ENCODE assay signal across 20 mouse cellular contexts in the genomic region with DNA sequence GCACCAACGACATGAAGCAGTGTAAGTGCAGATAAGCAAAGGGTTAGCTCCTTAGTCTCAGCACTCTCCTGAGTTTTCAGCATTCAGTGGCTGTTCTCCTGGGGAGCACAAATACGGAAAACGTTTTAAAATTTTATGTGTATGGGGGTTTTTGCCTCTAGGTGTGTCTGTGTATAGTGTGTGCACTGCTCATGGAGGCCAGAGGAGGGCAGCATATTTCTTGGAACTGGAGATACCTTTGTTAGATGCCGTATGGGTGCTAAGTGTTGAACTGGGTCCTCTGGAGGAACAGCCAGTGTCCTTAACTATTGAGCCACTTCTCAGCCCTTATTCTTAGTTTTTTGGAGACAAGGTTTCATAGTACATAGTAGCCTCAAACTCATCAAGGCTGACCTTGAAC. TPM values are rescaled to one million over a fixed set of nuclear protein-coding genes. Genes with fewer than 3 reads are reported as not detected.
DNase-seq lines count a peak whose midpoint lies in the region; ATAC-seq and TF ChIP-seq lines count a peak whose summit lies in the region.
"Had no signal": no experiment of that assay in that cellular context is flagged by ENCODE, and none has a peak within 500 bp of the region (broad histone marks: within the 10 kb centered on the region; RNA-seq: fewer than 3 reads in every experiment).

No protein-coding gene starts in this region.

- no peak overlapping the region for H3K4me3 ChIP-seq in kidney, adult 2 months (ENCODE audit: insufficient read depth, low read depth, low read length)
- H3K4me3 ChIP-seq in midbrain, postnatal 0 days (ENCODE audit: low read depth, low read length): no peak overlapping the region
- no peak overlapping the region for H3K4me3 ChIP-seq in midbrain, embryonic 15.5 days
- no peak overlapping the region for H3K4me3 ChIP-seq in midbrain, embryonic 13.5 days (replicated peaks)
- H3K4me3 ChIP-seq: forebrain, embryonic 10.5 days; hindbrain, embryonic 15.5 days; liver, embryonic 15.5 days had no signal

- peaks cover 22% of the 10 kb centered on the region for H3K4me1 ChIP-seq in kidney, adult 2 months (ENCODE audit: control insufficient read depth, insufficient read depth, low read length)
- H3K4me1 ChIP-seq in midbrain, postnatal 0 days (ENCODE audit: insufficient read depth, low read length): no peaks in the 10 kb centered on the region
- H3K4me1 ChIP-seq in midbrain, embryonic 15.5 days: peaks cover 8% of the 10 kb centered on the region; the same call in 1 of the 2 replicates
- peaks cover 33% of the 10 kb centered on the region for H3K4me1 ChIP-seq in midbrain, embryonic 13.5 days (replicated peaks)

- H3K4me2 ChIP-seq in midbrain, postnatal 0 days (ENCODE audit: low read depth, low read length, poor library complexity, severe bottlenecking): no peak overlapping the region
- H3K4me2 ChIP-seq in midbrain, embryonic 15.5 days: no peak overlapping the region
- no peak overlapping the region for H3K4me2 ChIP-seq in midbrain, embryonic 13.5 days (replicated peaks)
- H3K4me2 ChIP-seq: hindbrain, embryonic 15.5 days; liver, embryonic 15.5 days had no signal

- no peaks in the 10 kb centered on the region for H3K9me3 ChIP-seq in midbrain, postnatal 0 days (ENCODE audit: low read length)
- H3K9me3 ChIP-seq in midbrain, embryonic 15.5 days: no peaks in the 10 kb centered on the region
- H3K9me3 ChIP-seq in midbrain, embryonic 13.5 days: no peaks in the 10 kb centered on the region
- H3K9me3 ChIP-seq: hindbrain, embryonic 15.5 days; liver, embryonic 15.5 days had no signal

- no peak overlapping the region for H3K9ac ChIP-seq in midbrain, postnatal 0 days (replicated peaks; ENCODE audit: low read length, poor library complexity, severe bottlenecking)
- H3K9ac ChIP-seq in midbrain, embryonic 15.5 days: no peak overlapping the region
- H3K9ac ChIP-seq in midbrain, embryonic 13.5 days (replicated peaks): no peak overlapping the region
- H3K9ac ChIP-seq: hindbrain, embryonic 15.5 days; liver, embryonic 15.5 days had no signal

- H3K27ac ChIP-seq in kidney, adult 2 months (ENCODE audit: insufficient read depth, low read depth, low read length): no peak overlapping the region
- H3K27ac ChIP-seq in midbrain, postnatal 0 days (ENCODE audit: low read depth, low read length): no peak overlapping the region
- H3K27ac ChIP-seq in midbrain, embryonic 15.5 days: no peak overlapping the region
- no peak overlapping the region for H3K27ac ChIP-seq in midbrain, embryonic 13.5 days
- H3K27ac ChIP-seq: forebrain, embryonic 10.5 days; hindbrain, embryonic 15.5 days; liver, embryonic 15.5 days had no signal

- H3K27me3 ChIP-seq in kidney, adult 2 months (replicated peaks; ENCODE audit: control insufficient read depth, insufficient read depth, low read length): no peaks in the 10 kb centered on the region
- H3K27me3 ChIP-seq in midbrain, postnatal 0 days (ENCODE audit: insufficient read depth, low read length): no peaks in the 10 kb centered on the region
- no peaks in the 10 kb centered on the region for H3K27me3 ChIP-seq in midbrain, embryonic 15.5 days (replicated peaks)
- no peaks in the 10 kb centered on the region for H3K27me3 ChIP-seq in midbrain, embryonic 13.5 days
- H3K27me3 ChIP-seq: hindbrain, embryonic 15.5 days; liver, embryonic 15.5 days had no signal

- ATAC-seq in midbrain, postnatal 0 days (ENCODE audit: low FRiP score): no peak
- ATAC-seq in midbrain, embryonic 15.5 days (replicated peaks): no peak
- ATAC-seq in midbrain, embryonic 13.5 days: no peak
- ATAC-seq: activated CD4-positive, CD25-positive, alpha-beta regulatory T cell, adult 4 months had no signal

- DNase-seq in kidney, adult 2 months: no peak
- DNase-seq in kidney, adult 11 months: no peak
- no peak for DNase-seq in midbrain, postnatal 0 days (ENCODE audit: low spot score)
- DNase-seq in R1 (ENCODE audit: low read depth, low spot score): peak; percentile 68
- DNase-seq in adrenal gland, adult 2 months: no peak
- DNase-seq: adrenal gland, postnatal 14 days; cerebellum, adult 11 months; cerebellum, postnatal 36 days; heart, adult 11 months; heart, postnatal 36 days; kidney, adult 8-10 months; kidney, postnatal 25 days; right cerebral cortex, postnatal 4 days had no signal

- TF ChIP-seq CTCF in kidney, adult 2 months (conservative IDR thresholded peaks at IDR 0.05; ENCODE audit: insufficient read depth, insufficient read length, low read depth, low read length): 0 out of 2 replicates have a peak, but pooled peaks have one; percentile 11
- TF ChIP-seq CTCF in midbrain, postnatal 0 days (IDR thresholded peaks at IDR 0.05): peak; percentile 32; the same call in 1 of the 2 replicates

- no peak for TF ChIP-seq POLR2A in kidney, adult 2 months (IDR thresholded peaks at IDR 0.05; ENCODE audit: low read depth, low read length)

- no peaks in the 10 kb centered on the region for H3K36me3 ChIP-seq in kidney, adult 2 months (ENCODE audit: control insufficient read depth, insufficient read depth, low read length)
- H3K36me3 ChIP-seq in midbrain, postnatal 0 days (ENCODE audit: insufficient read depth, low read length): no peaks in the 10 kb centered on the region
- no peaks in the 10 kb centered on the region for H3K36me3 ChIP-seq in midbrain, embryonic 15.5 days (replicated peaks)
- 0 out of 2 replicates have a peak, but pooled peaks cover 4% of the 10 kb centered on the region for H3K36me3 ChIP-seq in midbrain, embryonic 13.5 days
- H3K36me3 ChIP-seq: hindbrain, embryonic 15.5 days had no signal

- WGBS in kidney, adult 2 months: 95% methylated on average over 4 of the region's 4 CpGs
- WGBS in midbrain, postnatal 0 days: 96% methylated on average over 4 of the region's 4 CpGs
- 94% methylated on average over 4 of the region's 4 CpGs for WGBS in midbrain, embryonic 15.5 days
- WGBS in midbrain, embryonic 13.5 days: 95% methylated on average over 4 of the region's 4 CpGs

RNA-seq across cellular contexts. Expression of gene Zfand3, which starts 10.1 kb away (rescaled TPM):
- 103 and 111 TPM in 2 replicates for polyA plus RNA-seq in kidney, adult 2 months (2012; rRNA removed)
- 72.2 and 90.9 TPM in 2 replicates for total RNA-seq in midbrain, postnatal 0 days (2014; rRNA removed)
- 41.3 and 45.2 TPM in 2 replicates for polyA plus RNA-seq in midbrain, postnatal 0 days (2015; fragmentation: Nextera tagmentation; extraction: Ambion mirVana)
- 51.0 and 58.0 TPM in 2 replicates for polyA plus RNA-seq in midbrain, embryonic 15.5 days (2015; fragmentation: Nextera tagmentation; extraction: Ambion mirVana)
- 100 to 1,000 TPM; 164 to 210 TPM for total RNA-seq in adrenal gland, adult 2 months (2021)
- 60.9 and 67.0 TPM in 2 replicates for polyA plus RNA-seq in adrenal gland, adult 2 months (2012; rRNA removed)
- 69.6 and 85.4 TPM in 2 replicates for polyA plus RNA-seq in midbrain, embryonic 13.5 days (2015; fragmentation: Nextera tagmentation; extraction: Ambion mirVana)

RNA-seq across cellular contexts. Expression of gene Mdga1, which starts 44.8 kb away (rescaled TPM):
- 0.50 and 1.3 TPM in 2 replicates for polyA plus RNA-seq in kidney, adult 2 months (2012; rRNA removed)
- 64.7 and 81.3 TPM in 2 replicates for total RNA-seq in midbrain, postnatal 0 days (2014; rRNA removed)
- polyA plus RNA-seq in midbrain, postnatal 0 days (2015; fragmentation: Nextera tagmentation; extraction: Ambion mirVana): 12.7 and 16.9 TPM in 2 replicates
- 19.6 and 22.0 TPM in 2 replicates for polyA plus RNA-seq in midbrain, embryonic 15.5 days (2015; fragmentation: Nextera tagmentation; extraction: Ambion mirVana)
- 1 to 10 TPM; 1.0 to 1.3 TPM for total RNA-seq in adrenal gland, adult 2 months (2021)
- 1.5 and 2.4 TPM in 2 replicates for polyA plus RNA-seq in adrenal gland, adult 2 months (2012; rRNA removed)
- 11.7 and 14.7 TPM in 2 replicates for polyA plus RNA-seq in midbrain, embryonic 13.5 days (2015; fragmentation: Nextera tagmentation; extraction: Ambion mirVana)
- total RNA-seq: monocyte, adult 5-6 weeks had no signal
- polyA plus RNA-seq: activated CD4-positive, CD25-positive, alpha-beta regulatory T cell, adult 4 months had no signal
